Mouse (Mus musculus) lung, postnatal 36 days (tissue): Measurements from ENCODE around the gene Map3k14.

Experiments
- DNase-seq: peaks from one replicate; pipeline ENCODE4 v3.0.0; 2022; ENCODE audit warnings: mixed read lengths

Gene Map3k14

DNA sequence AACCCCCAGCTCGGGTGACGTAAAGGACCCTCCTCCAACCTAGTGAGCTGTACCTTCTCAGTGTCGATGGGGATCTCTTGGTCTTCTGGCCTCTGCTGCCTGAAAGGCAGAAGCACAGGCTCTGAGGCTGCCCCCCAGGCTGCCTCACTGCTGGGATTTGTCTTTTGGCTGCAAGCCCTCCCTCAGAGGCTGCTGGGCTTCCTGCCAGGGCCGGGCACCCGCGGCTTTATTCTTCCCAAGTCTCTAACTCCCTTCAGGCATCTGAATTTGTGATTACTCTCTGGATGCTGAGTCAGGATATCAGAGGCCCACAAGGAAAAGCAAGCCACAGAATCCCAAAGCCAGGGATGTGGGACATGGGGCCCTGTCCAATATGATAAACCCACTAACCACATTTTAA, 65.6 kb downstream of the Map3k14 start:
- DNase-seq = no peak

DNA sequence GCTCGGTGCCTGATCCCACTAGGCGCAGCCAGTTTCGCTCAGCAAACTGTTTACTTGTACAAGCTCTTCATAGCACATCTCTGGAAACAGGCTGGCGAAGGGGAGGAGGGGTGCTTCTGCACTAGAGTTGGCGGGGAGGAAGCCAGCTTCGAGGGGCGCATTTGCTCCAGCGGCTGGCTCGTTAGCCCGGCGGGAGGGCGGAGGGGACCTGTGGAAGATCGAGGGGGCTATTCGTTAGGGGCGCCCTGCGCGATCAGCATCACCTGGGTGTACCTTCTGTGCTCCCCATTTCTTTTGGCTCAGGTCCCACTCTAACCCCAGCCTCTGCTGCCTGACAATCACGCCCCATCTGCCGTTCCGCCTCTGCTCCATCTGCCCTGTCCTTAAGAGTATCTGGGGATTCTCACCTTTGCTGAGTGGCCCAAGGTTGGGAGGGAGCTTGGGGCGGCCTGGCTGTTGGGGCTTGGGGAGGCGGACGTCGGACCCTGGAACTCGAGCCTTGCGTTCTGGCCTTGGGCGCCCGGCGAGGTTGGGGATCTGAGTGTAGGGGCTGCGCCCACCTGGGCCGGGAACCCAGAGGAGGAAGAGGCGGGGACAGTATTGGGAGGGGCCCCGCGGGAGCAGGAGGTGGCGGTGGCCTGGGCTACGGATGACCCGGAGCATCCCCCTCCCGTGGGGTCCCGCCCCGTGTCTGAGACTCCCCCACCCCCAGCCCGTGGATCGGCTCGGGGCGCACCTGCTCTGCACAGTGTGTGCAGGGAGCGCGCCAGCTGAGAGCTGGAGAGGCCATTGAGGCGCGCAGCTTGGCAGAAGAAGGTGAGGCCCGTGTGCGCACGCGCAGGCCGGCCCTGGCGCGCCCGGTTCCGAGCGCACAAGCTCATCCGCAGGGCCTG, 68.1 kb downstream of the Map3k14 start:
- DNase-seq = peak; percentile 42

DNA sequence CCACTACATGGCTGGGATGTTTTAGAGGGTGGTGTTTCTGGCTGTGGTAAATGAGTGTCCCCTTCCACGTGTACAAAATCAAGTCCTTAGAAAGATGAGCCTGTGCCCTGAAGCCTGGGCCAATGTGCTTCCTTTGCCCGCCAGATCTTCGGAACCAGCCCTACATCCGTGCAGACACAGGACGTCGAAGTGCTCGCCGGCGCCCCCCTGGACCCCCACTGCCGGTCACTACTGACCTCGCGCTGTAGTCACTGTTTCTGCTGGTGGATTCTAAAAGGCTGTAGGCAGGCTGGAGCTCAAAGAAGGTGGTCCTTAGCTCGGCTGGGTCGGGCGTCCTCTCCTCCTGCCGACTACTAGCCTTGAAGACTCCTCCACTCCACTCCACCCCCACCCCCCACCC, 68.9 kb downstream of the Map3k14 start:
- no peak for DNase-seq

DNA sequence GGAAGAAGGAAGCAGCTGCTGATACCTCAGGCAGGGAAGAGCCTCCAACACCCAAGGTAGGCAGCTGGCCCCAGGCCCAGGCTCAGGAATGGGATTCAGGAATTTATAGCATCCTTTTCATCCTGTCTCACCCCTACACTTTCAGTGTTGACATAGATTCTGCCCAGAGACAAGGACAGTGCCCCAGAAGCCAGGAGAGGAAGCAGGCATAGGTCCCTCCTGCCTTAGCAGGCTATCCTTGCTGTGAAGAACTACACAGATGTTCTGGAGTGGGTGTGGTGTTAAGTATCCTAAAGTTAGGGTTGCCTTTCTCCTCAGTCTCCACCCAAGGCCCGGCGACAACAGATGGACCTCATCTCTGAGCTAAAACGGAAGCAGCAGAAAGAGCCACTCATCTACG, 69.9 kb downstream of the Map3k14 start:
- DNase-seq = no peak

DNA sequence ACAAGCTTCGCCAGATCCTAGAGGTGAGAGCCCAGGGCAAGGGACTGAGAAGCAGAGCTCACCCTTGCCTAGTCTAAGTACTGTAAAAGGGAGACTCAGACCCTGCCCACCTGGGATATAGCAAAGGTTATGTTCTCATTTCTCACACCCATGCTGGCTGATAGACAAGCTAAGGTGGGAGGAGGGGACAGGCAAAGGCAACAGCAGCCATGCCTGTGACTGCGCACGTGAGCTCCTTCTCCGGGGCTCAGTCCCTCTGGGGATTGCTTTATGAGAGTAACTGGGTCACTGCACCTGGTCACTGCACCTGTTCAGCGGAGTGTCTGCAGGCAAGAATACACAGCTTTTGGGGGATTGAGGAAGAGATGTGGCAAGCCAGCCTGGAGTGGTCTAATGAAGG, 71.6 kb downstream of the Map3k14 start:
- no peak for DNase-seq

DNA sequence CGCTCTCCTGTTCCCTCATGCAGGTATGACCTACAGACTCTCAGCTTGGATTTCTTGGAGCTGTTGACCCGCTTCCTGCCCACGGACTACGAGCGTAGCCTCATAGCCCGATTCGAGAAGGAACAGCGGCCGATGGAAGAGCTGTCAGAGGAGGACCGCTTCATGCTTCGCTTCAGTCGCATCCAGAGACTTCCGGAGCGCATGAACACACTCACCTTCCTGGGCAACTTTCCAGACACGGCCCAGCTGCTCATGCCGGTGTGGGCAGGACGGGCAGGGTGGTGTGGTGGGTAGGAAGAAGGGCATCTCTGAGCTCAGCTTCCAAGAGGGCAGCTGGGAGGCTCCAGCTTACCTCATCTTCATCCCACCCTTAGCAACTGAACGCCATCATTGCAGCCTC, 72.0 kb downstream of the Map3k14 start:
- no peak for DNase-seq

DNA sequence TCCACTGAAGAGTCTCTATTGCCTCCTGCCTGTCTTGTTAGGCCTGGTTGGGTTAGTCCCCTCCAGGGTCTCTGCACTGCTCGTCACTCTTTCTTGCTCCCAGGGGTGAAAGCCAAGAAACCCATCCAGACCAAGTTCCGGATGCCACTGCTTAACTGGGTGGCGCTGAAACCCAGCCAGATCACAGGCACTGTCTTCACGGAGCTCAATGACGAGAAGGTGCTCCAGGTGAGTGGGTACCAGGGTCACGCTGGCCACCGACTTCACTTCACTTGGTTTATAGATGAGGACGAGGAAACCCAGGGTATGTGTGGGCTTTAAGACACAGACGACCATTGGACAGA, 73.5 kb downstream of the Map3k14 start:
- DNase-seq = no peak

DNA sequence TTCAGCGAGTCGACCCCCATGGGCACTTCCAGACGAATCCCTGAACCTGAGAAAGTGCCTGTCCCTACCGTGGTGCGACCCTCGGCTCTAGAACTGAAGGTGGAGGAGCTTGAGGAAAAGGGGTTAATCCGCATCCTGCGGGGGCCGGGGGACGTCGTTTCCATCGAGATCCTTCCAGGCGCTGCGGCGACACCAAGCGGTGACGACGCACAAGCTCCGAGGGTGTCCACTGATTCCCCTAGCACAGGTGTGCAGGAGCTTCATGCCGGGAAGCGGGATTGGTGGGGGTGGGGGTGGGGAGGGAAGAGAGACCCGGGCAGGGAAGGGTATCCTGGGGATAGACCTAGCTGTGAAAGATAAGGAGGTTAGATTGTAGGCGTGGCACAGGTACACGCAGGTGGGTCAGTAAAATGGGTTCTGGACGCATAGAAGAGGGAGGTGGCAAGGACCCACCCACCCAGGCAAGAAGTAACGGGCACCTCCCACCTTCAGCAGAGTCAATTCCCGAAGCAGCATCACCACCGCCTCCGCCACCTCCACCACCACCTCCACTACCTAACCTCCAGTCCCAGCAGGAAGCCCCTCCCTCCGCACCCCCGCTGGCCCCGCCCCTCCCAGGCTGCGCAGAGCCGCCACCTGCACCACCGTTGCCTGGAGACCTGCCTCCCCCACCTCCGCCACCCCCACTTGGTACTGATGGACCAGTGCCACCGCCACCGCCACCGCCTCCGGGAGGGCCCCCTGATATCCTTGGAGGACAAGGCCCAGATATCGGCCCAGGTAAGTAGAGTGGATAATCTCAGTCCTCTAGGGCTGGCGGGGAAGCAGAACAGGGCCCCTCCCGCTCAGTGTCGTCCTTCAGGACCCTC, 74.1 kb downstream of the Map3k14 start:
- DNase-seq = no peak

DNA sequence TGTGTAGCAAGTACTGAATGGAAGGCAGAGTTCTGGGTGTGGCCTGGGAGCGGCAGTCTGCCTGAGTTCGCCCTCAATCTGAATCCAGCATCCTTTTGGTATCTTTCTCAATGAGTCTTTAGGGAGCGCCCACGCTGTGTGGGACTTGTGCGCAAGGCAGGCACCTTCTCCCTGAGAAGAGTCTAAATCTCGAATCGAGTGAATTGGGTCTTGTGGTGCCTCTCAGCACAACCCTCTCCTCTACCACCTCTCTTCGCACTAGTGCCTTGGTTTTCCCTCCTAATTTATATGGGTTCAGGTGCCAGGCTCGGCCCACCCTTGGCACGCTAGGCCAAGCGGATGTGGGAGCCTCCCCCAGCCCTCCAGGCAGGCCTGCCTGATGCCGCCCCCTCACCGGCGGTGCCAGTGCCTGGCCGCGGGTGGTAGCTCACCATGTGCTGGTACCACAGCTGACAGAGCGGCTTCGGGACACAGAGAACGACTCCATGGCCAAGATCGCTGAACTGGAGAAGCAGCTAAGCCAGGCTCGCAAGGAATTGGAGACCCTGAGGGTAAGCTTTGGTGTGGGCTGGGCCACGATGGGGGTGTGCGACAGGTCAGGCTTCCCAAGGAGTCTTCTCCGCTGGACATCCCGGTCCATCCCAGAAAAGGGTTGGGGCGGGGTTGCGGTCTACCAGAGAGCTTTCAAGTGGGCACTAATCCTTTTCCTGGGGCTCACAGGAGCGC, 74.9 kb downstream of the Map3k14 start:
- DNase-seq = no peak

DNA sequence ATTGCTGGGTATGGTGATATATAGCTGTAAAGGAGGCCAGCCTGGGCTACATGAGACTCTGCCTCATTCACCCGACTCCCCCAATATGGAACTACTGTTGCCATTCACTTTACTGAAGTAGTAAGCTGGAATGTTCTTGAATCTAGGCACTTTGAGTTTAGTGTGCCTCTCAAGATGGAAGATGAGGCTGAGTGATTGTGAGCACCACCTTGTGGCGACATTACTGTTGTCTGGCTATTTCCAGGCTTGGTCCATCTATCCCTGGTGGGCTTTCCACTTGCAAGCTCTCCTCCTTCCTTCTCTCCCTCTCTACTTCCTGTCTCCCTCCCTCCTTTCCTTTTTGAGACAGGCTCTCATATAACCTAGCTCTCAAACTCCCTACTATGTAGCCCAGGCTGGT, 82.4 kb downstream of the Map3k14 start:
- peak; percentile 78 for DNase-seq

DNA sequence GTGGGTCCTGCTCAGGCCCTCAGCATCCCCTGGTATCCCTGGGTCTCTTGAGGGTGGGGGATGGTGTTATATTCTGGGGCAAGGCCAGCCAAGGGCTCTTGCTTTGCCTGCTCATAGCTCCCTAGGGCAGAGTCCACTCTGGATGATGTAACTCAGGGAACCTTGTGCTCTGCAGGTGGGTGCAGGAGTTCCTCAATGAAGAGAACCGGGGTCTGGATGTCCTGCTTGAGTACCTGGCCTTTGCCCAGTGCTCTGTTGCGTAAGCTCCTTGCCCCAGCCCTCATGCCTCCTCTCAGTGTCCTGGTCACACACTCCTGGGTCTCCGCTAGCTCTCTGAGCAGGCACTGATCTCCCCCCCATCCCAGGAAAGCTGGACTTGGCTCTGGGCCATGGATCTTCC, 85.4 kb downstream of the Map3k14 start:
- no peak for DNase-seq

DNA sequence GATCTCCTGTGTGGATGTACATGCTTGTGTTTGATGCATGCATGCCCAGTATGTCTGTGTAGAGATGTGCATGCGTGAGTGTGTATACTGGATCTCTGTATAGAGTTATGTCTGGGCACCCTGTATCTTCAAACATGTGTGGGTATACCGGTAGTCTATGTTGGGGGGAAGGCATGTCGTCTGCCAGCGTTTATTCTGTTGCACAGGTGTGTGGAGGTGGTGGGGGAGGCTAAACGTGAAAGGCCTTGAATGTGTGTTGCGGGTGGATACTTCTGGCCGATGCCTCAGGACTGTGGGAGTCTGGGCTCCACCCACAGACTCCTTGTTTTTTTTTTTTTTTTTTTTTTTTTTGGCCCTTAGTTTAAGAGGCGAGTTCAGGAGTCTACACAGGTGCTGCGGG, 85.9 kb downstream of the Map3k14 start:
- no peak for DNase-seq

DNA sequence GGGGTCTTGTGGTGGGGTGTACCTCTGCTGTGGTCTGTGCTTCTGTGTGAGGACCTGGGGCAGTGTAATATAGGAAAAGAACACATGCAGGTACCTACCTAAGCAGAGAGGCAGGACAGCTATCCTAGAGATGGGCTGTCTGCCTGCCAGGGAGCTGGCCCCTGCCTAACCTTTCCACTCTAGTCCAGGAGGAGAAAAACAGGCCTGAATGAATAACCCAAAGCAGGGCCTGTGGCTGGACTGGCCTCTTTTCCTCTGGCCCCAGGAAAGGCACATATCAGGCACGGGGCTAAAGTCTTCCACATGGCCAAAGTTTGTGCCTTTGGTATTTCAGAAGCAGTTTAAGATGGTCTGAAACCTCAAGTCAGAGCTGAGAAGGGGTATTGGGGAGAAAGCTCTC, 86.8 kb downstream of the Map3k14 start:
- no peak for DNase-seq

DNA sequence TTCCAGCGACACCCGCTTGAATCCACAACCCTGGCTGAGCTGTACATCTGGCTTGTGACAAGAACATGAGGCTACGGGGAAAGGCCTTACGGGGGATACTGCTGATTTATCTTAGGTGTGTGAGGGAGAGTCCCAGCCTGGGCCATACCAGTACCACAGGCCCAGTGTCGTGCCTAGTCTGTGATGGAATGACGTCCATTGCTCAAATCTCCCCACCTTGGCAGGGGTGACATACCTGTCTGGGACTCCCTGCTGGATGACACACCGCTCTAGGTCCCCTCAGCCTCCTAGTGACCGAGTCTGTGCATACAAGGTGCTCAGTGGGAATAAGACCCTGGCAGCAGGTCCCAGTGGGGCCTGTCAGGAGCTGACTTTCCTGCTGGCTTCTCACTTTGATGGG, 88.5 kb downstream of the Map3k14 start:
- no peak for DNase-seq

DNA sequence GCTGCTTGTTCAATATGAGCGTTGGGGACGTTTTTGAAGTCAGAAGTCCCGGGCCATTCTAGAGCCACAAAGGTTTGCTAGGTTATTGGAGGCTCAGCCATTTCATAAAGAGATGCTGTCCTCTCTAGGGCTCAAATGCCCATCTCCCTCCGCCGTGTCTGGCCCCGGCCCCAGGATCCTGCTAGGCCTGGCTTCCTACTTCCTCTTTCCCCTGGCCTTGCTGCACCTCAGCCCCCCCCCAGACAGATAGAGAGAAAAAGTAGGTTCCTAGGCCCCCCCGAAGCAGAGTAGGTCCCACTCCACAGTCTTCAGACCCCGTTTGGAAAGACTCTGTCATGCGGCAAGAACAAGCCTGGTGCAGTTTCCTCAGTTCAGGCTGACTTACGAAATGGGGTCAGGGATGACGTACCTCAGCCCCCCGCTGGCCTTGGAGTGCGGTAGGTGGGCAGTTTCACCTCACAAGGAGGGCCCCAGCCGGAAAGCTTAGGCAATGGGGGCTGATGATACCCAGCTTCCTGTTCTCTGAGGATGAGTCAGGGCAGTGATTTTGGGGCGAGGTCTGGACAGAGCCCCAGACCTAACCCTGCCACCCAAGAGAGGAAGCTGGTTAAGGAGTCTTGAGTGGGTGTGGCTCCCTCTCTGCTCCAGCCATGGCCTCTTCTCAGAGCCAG, 89.3 kb downstream of the Map3k14 start:
- peak; percentile 67 for DNase-seq

DNA sequence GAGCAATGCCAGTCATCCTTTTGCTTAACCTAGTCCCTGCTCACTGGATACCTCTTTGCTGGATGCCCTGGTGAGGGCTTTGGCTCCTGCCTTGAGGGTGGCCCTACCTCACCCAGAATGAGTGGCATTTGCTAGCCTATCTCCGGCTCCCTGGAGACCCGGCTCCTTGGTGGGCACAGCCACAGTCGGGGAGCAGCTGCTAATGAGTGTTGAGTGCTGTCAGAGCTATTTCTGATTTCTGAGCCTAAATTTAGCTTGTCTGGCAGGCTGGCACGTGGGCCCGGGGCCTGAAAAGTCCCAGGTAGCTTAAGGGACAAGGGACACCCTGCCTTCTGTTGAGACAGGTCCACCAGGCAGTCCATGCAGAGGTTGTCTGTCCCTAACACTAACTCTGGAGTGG, 90.1 kb downstream of the Map3k14 start:
- DNase-seq = no peak

DNA sequence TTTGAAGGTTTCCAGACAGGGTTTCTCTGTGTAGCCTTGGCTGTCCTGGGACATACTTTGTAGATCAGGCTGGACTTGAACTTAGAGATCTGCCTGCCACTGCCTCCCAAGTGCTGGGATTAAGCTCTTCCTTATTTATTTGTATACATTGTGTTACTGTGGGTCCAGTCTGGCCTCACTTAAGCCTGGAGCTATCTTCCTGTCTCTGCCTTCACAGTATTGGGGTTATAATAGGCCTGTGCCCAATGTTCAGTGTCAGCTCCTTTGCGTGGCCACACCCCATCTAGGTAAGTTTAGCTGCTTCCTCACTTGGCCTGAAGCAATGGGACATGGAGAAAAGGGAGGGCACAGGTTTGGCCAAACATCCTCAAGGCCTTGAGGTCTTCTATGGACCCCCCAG, 90.8 kb downstream of the Map3k14 start:
- DNase-seq = no peak

DNA sequence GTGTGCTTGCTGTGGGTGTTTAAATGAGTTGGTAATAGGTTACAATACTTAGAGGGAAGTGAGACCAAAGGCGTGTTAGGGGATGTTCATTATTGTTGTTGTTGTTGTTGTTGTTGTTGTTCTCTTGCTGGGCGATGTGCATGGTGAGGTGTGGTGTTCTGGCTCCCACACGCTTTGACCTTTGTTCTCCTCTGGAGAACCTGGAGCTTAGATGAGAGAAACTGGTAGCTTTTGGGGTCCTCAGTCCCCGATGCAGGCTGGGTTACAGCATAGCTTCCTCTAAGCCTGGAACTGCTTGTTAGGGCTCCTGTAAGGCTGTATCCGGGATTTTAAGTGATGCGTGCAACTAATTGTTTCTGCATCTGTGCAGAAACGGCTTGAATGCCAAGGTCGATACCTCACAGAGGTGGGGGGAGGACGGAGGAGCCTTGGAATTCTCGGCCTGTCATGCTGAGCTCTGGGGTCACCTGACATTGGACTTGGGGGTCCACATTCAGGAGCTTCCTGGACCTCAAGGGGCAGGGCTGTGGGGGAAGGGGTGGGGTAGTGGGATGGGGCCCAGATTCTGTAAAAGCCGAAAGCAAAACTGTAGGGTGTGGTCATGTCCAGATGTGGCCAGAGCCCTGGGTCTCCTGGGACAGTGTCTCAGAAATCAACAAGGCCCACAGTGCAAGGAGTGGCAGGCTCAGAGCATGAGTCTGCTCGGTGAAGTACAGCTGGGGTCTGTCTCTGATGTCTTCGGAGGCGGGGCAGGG, 91.4 kb downstream of the Map3k14 start:
- no peak for DNase-seq

DNA sequence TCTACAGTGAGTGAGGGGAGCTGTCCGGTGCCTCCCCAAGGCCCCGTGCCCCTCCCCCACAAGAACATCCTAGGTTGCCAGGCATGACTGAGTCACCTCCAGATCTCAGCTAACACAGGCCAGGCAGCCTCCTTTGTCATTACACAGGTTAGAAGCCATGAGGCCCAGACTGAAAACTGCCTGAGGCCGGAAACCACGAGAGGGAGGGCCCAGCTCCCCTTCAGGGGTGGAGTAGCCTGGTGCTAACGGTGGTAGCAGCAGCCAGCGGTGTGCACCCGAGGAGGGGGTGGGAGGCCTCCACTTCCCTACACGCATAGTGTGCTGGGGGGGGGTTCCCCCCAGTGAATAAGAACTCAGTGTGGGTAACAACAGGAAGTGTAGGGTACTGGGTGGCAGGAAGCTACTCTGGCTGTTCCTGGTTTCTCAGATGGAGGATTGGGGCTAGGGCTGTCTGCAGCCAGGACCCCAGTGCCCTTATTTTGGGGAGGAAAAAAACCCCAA, 92.3 kb downstream of the Map3k14 start:
- peak; percentile 83 for DNase-seq

DNA sequence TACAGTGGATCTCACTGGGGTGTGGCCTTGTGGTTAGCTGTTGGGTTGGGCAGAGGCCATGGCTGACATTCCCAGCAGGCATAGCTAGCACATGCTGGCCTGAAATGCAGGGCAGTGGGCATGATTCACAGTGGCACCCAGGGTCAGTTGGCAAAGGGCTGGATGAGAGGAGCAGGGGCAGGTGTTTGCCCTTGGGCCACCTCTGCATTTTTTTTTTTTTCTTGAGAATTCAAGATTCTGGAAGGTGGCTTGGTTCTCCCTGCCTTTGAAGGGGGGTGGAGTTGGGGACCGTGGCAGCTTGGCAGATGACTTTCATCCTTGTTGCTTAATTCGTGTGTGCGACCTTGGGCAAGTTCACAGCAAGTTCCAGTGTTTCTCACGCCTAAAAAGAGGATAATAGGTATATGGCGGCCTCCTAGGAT, 92.8 kb downstream of the Map3k14 start:
- DNase-seq = no peak

DNA sequence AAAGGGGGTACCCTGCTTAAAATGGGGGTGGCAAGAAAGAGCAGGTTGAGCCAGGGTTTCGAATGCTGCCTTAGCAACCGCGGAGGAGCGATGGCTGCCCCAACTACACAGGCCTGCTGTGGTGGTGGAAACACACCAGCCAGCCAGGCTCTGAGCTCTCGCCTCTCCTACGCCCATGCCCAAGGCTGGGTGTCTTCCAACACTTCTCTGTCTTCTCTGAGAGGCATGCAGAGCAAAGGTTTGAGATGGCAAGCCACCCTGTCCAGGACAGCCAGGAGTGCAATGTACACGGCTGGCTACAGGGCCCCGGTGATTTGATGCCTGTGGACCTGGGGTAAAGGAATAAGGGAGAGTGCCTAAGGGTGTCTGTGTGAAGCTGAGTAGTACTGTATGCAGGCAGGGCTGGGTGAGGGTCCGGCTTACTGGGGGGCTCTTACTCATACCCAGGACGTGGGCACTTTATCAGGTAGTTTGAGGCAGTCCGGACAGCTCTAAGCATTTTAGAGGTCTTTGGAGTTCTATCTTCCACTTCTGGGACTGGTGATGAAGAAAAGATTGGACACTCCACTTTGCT, 93.4 kb downstream of the Map3k14 start:
- no peak for DNase-seq
